Mouse (Mus musculus): Measurements from ENCODE around the gene Oaz1.

Oaz1 gene

GRCm38 (mm10) chr10:80826151-80827062, at the start of gene Oaz1:
TSS of gene Oaz1 (plus strand) at chr10:80826656.
- peak; percentile 97 to 98 for DNase-seq (ENCODE audit: low spot score in 2 of 2)

GRCm38 (mm10) chr10:80777123-80777522, 49.3 kb upstream of the Oaz1 start:
- no peak for DNase-seq (ENCODE audit: low spot score in 2 of 2)

- no peak for DNase-seq (ENCODE audit: low spot score in 2 of 2)
Observed at GRCm38 (mm10) chr10:80779565-80779964, 46.9 kb upstream of the Oaz1 start.

- no peak for DNase-seq (ENCODE audit: low spot score in 2 of 2)
Observed at GRCm38 (mm10) chr10:80784302-80784701, 42.2 kb upstream of the Oaz1 start.

- DNase-seq (ENCODE audit: low spot score in 2 of 2): no peak
Observed at GRCm38 (mm10) chr10:80784871-80785270, 41.6 kb upstream of the Oaz1 start.

- no peak for DNase-seq (ENCODE audit: low spot score in 2 of 2)
Observed at GRCm38 (mm10) chr10:80785963-80786362, 40.5 kb upstream of the Oaz1 start.

GRCm38 (mm10) chr10:80787517-80787916, 38.9 kb upstream of the Oaz1 start:
- no peak for DNase-seq (ENCODE audit: low spot score in 2 of 2)

- DNase-seq (ENCODE audit: low spot score in 2 of 2): no peak
Observed at GRCm38 (mm10) chr10:80790761-80791404, 35.6 kb upstream of the Oaz1 start.

- no peak for DNase-seq (ENCODE audit: low spot score in 2 of 2)
Observed at GRCm38 (mm10) chr10:80791476-80792174, 34.8 kb upstream of the Oaz1 start.

- no peak for DNase-seq (ENCODE audit: low spot score in 2 of 2)
Observed at GRCm38 (mm10) chr10:80792175-80793032, 34.1 kb upstream of the Oaz1 start.

GRCm38 (mm10) chr10:80793033-80793784, 33.2 kb upstream of the Oaz1 start:
- DNase-seq (ENCODE audit: low spot score in 2 of 2): no peak

- no peak for DNase-seq (ENCODE audit: low spot score in 2 of 2)
Observed at GRCm38 (mm10) chr10:80793803-80794202, 32.7 kb upstream of the Oaz1 start.

GRCm38 (mm10) chr10:80794750-80795149, 31.7 kb upstream of the Oaz1 start:
- DNase-seq (ENCODE audit: low spot score in 2 of 2): no peak

GRCm38 (mm10) chr10:80796307-80796848, 30.1 kb upstream of the Oaz1 start:
- DNase-seq (ENCODE audit: low spot score in 2 of 2): no peak

GRCm38 (mm10) chr10:80797186-80798149, 29.0 kb upstream of the Oaz1 start:
- DNase-seq (ENCODE audit: low spot score in 2 of 2): no peak

GRCm38 (mm10) chr10:80798150-80799006, 28.1 kb upstream of the Oaz1 start, which contains the start of the genes Sf3a2 and Plekhj1:
TSS of gene Sf3a2 (plus strand) at chr10:80798198.
TSS of gene Plekhj1 (minus strand) at chr10:80798626.
- DNase-seq (ENCODE audit: low spot score in 2 of 2): peak; percentile 97

- DNase-seq (ENCODE audit: low spot score in 2 of 2): no peak
Observed at GRCm38 (mm10) chr10:80799070-80799566, 27.3 kb upstream of the Oaz1 start.

All from frontal cortex, postnatal 25 days (tissue).